Mouse (Mus musculus) olfactory bulb, adult 2 months (tissue): ENCODE measurements around the gene Lzts2.

Experiments
- CTCF ChIP-seq: fragments of 200-500 bp; IDR thresholded peaks from 2 replicates; pipeline ENCODE4 v1.5.1; 2012; ENCODE audit warnings: low read depth, mild to moderate bottlenecking, low read length, moderate library complexity; ENCODE audit not compliant: insufficient read depth
- POLR2A ChIP-seq: fragments of 200-500 bp; IDR thresholded peaks from 2 replicates; pipeline ENCODE4 v1.6.1; 2012; ENCODE audit warnings: mild to moderate bottlenecking, low read depth, low read length, moderate library complexity; ENCODE audit not compliant: insufficient read depth

DNA sequence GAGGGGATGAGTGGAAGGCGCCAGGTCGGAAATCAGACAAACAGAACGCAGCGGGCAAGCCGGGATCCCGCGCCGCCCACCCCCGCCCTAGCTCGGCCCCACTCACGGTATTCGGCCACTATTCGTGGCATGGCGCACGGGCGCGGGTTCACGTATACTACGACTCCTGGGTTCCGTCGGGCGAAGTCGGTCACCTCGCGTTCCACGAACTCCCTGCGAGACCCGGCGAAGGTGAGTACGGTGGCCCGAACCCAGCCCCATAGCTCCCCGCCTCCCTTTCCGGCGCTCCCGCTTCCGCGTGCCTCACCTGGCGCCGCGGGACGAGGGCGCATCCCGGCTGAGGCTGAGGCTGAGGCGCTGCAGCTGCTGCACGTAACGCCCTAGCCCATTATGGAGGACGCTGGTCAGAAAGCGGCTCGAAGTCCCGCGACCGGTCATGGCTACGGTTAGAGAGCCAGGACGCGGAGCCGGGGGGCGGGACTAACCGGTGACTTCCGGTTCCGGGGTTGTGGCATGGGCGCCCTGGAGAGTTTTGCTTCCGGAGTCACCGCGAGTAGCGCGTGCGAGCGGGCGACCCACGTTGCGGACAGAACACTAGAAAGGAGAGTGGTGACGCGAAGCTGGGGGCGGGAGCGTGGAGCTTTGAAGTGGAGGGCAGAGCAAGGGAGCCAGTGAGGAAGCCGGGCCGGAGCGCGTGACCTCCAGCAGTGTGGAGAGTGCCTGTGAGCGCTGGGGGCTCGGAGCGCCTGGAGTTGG lies 8.1 kb upstream of the Lzts2 start, which contains the start of gene Mrpl43:
- TF ChIP-seq CTCF: no peak
- TF ChIP-seq POLR2A: peak; percentile 66; the same call in 1 of the 2 replicates
